Mouse (Mus musculus): ENCODE results near the gene Usp15.
"Not testable (repeated sequence)": the region's sequence is repeated elsewhere in the genome, so short reads cannot be mapped to it uniquely, and the experiment has no call there.

Gene Usp15

DNA sequence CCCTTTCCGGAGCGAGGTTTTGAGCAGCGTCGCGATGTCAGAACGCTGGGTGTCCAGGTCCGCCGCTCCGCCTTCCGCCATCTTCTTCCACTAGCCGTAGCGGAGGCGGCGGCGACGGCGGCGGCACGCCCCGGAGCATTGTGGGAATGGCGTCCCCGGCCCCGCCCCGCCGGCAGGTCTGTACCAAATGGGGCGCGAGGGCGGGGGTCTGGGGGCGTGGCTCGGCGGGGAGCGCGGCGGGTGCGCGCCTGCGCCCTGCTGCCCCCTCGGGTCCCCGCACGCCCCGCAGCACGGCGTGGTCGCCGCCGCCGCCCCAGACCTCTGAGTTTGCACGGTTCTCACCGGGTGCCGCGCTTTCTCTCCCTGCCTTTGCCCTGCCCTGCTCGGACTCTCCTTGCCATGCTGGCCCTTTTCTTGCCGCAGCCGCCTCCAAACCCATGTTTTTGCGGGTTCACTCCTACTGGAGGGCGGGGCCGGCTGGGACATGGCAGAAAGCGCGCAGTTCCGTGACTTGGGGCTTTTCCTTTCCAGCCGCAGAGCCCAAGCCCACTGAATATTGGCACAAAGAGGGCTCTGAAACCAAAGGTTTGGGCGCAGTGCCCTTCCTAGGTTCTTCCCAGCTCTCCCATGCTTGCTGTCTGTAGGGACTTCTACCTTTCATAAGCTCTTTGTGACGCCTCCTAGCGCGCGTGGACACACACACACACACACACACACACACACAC, at the start of gene Usp15:
Gene Usp15, minus strand, starts transcription at position 161 of the 725 bp plus-strand sequence.
- DNase-seq (ENCODE audit: low read depth) = peak; percentile 85

DNA sequence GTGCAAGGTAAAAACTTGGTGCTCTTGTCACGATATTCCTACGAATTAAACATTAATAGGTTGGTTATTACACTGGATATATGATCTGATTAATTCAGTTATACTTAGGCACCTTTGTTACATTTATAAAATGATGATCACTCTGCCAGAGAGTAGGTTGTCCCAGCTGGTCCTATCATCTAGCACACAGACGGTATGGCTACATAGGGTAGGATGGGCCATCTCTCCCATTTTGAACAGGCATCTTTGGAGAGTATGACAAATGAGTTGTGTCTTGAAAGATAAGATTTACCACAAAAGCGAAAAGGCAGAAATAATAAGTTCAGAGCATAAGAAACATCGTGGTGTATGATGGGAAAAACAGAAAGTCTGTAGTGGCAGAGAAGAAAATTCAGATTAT, 32.6 kb upstream of the Usp15 start:
- DNase-seq (ENCODE audit: low read depth) = no peak

DNA sequence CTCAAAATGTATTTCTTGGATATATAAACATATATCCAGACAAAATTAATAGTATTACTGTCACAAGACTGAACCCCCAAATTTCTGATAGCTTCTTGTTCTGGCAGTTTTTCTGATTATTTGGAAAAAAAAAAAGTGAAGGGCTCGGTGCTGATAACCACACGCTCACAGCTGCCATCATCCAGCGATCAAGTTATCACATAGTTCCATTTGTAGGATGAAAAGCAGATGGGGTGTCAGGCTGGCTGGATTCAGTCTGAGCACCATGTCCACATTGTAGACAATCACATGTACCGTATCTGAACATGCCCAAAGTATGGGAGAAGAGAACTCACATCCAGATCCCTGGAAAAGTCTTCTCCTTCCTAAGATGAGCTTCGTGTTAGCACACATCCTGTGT, 26.0 kb upstream of the Usp15 start:
- DNase-seq (ENCODE audit: low read depth) = no peak

DNA sequence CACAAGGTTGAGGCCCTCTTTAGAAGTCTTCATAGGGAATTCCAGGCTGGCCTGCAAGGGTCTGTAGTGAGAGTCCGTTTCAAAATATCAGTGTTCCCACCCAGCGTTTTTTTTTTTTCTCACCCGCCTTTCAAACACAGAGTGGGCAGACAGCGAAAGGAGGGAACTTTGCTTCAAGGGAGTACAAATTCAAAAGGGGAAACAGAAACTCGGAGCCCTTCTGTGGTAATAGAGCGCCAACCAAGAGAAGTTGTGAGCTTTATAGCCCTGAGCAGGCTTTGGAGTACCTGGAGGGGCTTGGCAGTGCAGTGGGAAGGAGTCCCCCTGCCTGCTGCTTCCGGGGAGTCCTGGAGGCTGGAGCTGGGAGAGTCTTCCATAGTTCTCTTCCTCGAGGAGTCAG, 12.7 kb upstream of the Usp15 start:
- no peak for DNase-seq (ENCODE audit: low read depth)

DNA sequence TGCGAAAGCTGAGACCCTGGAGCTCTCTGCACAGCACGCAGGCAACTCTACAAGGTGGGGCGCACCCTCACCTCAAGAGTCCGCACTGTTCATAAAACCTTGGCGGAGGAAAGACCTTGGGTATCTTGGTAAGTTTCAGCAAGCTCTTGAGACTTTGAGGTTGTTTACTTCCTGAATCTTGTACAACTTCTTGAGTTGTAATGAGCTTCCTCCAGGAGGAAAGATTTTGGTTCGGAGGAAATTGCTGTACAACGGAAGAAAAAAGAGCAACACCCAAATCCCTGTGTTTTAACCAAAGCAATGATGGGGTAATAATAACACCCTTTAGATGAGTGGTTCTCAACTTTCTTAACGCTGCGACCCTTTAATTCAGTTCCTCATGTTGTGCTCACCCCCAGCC, 11.5 kb upstream of the Usp15 start:
- no peak for DNase-seq (ENCODE audit: low read depth)

DNA sequence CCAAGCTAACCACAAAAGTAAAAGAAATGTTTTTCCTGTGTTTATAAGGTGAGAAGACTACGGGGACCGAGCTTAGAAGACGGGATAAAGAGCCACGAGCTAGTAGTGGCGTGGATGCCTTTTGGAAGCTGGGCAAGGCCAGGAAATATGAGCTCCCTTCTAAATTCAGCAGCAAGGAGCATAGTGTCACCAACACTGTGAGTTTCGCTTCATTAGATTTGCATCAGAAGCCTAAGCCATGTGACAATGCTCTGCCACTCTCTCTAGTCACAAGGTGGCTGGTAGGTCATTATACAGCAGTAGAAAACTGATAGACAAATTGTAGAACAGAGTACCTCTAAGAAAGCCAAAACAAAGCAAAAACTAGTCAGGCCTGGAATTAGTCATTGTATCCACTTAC, 9.3 kb upstream of the Usp15 start:
- DNase-seq (ENCODE audit: low read depth) = no peak

DNA sequence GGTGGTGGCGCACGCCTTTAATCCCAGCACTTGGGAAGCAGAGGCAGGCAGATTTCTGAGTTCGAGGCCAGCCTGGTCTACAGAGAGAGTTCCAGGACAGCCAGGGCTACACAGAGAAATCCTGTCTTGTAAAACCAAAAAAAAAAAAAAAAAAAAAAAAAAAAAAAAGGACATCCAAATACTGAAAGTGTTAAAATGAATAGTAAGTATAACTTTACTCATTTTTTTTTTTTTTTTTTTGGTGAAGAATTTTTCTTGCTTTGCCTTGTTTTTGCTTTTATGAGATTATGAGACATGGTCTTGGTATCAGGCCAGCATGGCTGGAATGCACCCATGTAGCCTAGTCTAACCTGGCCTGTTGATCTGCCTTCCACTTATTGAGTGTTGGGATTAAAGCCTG, 8.6 kb upstream of the Usp15 start:
- not testable (repeated sequence) for DNase-seq (ENCODE audit: low read depth)

DNA sequence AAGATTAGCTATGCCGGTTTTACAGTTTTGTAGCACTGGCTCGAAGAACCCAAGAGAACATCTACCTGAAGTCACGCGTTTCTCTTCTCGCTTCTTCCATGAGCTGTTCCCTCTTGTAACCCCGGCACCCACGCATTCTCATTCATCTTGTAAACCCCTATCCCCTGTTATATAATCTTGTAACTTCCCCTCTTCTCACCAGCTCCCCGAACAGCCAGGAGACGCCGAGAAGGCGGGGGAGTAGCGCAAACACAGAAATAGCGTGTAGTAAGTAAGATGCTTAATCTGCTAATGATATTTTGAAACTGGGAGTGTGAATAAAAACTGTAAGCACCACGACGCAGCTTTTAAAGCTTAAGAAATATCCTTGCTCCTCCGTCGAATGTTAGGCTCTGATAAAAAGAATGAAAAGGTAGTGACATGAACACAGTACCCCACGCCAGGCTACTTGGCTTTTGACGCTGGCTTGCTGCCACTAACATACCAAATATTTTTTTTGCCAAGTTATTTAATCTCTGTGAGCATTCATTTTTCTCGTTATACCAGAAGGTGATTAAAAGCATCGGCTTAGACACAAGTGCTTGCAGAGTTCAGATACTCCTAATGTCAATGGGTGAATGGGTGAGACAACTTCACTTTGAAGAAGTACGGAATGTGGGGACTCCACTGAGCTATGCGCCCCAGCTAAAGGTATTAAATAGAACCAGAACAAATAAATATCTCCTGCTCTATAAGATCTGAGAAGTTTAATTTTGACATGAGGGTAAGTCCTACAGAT, 5.4 kb upstream of the Usp15 start:
- no peak for DNase-seq (ENCODE audit: low read depth)

DNA sequence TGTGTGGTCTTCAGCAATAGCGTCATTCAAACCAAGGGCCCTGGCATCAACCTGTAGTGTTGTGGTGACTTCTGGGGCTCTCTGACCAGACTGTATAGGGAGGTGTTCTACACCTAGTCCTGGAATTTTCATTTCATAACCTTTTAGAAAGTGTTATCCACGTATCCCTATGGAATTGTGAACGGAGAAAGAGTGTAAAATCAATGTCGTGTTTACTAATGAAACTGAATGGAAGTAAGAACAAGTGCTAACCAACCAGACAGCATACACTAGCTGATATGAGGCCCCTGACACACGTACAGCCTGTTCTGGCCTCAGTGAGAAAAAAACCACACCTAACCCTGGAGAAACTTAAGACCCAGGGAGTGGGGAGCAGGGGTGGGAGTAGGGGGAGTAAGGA, 4.6 kb upstream of the Usp15 start:
- DNase-seq (ENCODE audit: low read depth) = no peak

DNA sequence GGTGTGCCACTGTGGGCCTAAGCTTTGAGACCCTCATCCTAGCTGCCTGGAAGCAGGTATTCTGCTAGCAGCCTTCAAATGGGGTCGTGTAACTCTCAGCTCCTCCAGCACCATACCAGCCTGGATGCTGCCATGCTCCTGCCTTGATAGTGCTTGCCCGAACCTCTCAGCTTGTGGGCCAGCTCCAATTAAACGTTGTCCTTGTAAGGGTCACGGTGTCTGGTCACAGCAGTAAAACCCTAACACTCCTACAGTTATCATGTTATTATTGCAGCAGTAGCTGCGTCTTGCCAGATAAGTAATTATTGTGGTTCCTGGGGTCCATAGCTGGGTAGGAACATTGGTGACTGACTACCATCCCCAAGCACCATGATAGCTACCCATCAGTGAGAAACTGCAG, 4.2 kb upstream of the Usp15 start:
- no peak for DNase-seq (ENCODE audit: low read depth)

DNA sequence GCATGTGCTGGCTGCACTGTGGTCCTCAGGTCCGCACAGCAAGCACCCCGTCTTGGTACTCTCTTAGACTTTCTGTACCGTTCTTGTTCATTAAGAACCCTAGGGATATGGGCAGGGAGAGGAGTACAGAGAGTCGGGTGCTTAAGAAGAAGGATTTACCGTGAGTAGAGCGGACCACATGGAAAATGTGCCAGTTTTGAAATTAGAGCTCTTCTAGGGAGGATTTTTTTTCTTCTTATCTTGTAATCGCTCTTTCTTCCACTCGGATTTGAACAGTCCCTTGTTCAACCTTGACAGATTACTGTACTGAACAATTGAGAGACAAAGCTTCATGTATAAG, 3.5 kb upstream of the Usp15 start:
- DNase-seq (ENCODE audit: low read depth) = no peak

DNA sequence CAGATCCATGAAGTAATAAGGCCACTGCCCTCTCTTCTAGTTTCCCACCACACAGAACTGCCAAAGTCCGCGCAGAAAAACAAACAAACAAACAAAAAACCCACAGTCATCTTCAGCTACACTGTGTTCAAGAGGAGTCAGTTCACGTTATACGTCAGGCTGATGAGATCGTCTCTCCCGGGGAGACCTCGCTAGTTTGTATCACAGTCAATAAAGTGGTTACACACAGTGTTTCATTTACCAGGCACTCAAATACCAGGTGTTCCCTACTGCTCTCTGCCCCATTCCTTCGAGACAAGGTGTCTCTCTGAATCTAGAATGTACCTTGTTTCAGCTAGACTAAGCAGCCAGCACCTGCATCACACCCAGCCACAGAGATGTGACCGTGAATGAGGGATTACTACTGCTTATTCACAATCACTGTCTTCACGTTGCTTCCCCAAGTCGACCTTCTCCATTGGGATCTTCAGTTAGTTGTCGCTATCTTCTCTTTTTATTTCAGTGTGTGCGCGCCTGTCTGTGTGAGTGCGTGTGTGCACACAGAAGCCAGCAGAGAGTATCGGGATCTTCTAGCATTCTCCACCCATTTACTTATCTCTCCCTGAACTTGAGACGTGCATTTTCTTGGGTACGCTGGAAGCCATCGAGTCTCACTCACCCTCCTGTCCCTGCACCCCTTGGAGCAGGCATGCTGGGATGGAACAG, 3.0 kb upstream of the Usp15 start:
- no peak for DNase-seq (ENCODE audit: low read depth)

DNA sequence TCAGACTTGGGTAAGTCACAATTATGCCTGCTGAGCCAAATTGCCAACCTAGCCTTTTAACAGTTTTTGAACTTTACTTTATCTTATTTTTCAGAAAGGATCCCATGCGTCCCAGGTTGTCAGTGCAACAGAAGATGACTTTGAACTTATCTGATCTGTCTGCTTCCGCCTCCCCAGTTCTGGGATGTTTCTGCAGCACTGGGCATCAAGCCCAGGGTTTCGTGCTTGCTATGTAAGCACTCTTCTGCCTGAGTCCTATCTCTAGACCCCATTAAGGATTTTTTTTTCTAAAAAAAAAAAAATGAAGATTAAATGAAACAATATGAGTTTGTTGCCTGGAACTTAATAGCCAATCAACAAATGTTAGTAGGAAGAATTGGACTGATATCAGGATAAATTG, 2.3 kb upstream of the Usp15 start:
- DNase-seq (ENCODE audit: low read depth) = no peak

DNA sequence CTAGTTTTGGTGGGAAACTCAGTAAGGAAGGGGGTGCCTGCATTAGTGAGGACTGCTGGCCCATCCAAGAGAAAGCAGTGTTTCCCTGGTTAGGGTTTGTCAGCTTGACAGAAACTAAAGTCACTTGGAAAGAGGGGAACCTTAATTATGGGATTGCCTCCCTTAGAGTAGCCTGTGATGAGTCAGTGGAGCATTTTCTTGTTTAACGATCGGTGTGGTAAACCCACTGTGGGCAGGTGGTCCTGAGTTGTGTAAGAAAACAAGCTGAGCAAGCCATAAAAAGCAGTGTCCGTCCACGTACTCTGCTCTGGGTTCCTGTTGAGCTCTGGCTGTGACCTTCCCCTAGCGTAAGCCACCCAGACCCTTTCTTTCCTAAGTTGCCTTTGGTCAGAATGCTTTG, 1.4 kb upstream of the Usp15 start:
- peak; percentile 33 for DNase-seq (ENCODE audit: low read depth)

DNA sequence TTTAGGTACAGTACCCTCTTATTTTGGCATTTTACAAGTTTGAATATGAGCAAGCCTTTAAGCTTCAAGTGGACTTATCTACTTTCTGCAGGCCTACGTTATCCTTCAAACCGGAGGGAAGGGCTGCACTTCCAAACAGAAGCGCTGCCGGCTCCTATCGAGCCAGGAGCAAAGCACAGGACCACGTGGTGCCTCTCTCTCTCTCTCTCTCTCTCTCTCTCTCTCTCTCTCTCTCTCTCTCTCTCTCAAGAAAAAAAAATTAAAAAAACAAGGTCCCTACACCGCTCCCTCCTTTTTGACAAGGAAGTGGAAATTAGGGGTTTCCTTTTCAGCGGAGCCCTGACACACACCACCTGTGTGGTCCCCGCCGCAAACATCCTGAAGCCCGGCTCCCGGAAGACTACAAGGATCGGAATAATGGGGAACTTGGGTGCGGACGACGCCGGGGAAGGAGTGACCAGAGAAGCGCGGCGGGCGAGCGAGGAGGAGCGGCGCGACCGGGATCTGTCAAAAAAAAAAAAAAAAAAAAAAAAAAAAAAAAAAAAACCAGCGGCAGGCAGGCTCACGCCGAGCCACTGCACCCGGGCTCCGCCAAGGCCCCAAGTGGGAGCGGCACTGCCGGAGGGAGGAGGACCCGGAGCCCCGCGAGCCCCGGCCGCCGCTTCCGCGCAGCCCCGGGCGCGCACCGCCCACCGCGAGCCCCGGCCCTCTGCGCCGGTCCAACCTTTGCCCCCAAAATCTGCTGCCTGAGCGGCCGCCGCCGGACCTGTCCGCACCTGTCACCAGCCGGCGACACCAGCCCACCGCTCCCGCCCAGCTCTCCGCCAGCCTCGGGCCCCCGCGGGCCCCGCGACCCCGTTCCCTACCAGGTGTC, 597 bp downstream of the Usp15 start:
- DNase-seq (ENCODE audit: low read depth) = peak; percentile 82

DNA sequence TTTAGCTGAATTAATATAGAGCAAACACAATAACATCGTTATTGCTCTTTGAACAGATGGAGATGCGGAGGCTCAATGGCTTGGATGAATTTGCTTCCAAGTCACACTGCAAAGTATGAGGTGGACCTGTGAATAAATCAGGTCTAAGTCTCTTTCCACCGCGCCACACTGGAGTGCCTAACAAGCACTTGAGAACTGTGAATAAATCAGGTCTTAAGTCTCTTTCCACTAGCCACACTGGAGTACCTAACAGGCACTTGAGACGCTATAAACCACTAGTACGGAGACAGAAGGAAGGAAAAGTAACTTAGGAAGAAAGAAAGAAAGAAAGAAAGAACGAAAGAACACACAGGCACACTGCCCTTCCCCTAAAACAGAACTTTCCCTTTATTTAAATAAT, 1.3 kb downstream of the Usp15 start:
- DNase-seq (ENCODE audit: low read depth) = no peak

DNA sequence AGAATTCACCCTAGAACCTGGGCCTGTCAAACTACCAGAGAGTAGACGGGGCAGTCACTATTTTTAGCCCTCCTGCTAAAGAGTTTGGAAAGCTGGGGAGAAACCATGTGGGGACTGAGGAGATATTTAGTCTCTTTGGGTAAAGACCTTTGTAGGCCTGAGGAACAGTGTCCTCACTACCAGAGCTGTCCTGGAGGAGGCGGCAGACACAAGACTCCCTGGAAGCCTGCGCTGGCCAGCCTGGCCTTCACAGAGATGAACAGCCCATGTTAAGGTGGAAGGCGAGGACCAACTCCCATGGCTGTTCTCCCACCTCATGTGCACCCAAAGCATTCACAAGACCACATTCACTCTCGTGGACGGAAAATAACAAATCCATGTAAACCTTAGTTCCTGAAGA, 5.8 kb downstream of the Usp15 start:
- no peak for DNase-seq (ENCODE audit: low read depth)

DNA sequence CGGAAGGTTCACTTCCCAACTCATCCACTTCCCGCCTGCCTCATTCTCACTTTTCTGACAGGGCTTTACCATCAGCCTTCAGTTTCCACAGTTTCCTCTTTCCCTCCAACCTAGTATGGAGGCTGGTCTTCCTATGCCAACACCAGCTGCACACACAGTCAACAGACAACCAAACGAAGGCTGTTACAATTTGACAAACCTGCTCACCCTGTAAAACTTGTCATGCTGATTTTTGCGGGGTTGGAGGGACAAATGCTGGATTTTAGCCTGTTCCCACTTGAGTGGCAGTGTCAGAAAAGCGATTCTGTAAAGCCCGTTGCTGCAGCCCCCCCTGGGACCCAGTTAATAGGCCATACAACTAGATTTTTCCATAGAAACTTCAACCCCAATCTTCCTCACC, 9.5 kb downstream of the Usp15 start:
- no peak for DNase-seq (ENCODE audit: low read depth)

DNA sequence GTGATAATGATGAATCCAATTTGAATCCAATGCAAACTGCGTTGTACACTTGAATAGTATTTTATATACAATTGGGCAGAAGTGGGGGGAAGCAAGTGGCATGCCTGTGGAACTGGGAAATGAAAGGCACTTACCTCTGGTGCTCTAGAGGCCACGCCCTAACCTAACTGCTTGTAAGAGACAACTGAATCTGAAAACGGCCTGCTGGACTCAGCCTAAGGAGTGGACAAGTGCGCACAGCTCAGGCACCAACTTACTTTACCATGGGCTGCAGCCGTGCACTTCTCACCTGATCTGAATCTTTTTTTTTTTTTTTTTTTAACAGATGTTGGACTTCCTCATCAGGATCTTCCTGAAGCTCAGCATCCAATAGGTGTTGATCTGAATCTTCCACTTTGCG, 10.9 kb downstream of the Usp15 start:
- DNase-seq (ENCODE audit: low read depth) = no peak

DNA sequence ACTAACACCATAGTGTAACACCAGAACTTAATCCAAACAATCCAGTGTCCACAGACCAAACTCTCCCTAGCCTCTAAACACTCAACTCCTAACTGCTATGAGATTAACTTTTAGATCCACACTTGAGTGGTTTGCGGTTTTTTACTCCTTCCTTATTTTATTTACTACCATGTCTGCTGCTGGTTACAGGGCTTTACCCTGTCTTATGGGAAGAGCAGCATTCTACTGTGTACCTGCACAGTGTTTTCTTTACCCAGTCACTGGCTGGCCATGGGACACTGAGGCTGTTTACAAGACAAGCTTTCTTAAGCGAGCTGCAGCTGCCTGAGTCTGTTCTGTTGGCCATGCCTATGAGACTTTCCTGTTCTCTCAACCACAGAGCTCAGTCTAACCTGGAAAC, 13.1 kb downstream of the Usp15 start:
- DNase-seq (ENCODE audit: low read depth) = peak; percentile 23

DNA sequence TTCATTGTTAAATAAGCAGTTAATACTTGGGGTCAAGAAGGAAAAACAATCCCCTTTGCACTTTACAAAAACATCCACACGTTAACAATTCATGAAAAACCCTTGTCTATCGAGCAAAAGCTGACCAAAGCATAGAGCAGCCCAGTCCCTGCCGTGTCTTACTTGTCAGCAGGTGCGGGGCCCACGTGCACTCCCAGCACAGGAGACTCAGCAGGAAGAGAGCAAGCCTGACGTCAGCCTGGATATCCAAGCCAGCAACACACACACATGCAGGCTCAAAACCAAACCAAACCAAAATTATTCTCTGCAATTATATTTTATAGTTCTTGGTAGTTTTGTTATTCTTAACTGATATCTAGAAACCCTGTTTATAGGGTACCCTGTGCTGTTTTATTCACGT, 13.6 kb downstream of the Usp15 start:
- DNase-seq (ENCODE audit: low read depth) = no peak

DNA sequence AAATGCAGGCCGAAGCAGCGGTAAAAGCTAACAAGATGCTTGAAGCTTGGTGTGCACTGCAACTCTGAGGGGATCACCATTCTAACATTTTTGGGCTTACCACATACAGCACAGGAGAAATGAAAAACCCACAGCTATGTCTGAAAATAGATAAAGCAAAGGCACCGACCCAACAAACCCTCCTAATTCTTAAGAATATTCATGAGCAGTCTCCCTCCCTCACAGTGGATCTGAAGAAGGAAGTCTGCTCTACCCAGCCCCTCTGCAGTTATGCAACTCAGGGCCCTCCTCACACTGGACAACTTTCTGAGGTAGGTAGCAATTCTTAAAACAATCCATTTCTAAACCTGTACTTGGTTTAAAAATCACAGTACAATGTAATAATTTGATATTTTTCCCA, 14.4 kb downstream of the Usp15 start:
- peak; percentile 49 for DNase-seq (ENCODE audit: low read depth)
